Mouse (Mus musculus): ENCODE measurements around the gene Lexm.

- TF ChIP-seq CTCF (IDR thresholded peaks at IDR 0.05; ENCODE audit: insufficient read depth, low read depth, low read length) (no peak), POLR2A (IDR thresholded peaks at IDR 0.05; ENCODE audit: insufficient read depth, low read depth, low read length) (no peak)
These were observed 52.9 kb downstream of the Lexm start for GRCm38 (mm10) chr4:106564161-106564560.

Measured in olfactory bulb, adult 2 months (tissue).